Mouse (Mus musculus) hindbrain, embryonic 16.5 days (tissue): ENCODE data around the gene Rims1. TPM values are rescaled to one million over a fixed set of nuclear protein-coding genes. Genes with fewer than 3 reads are reported as not detected.
A peak's percentile ranks its signal among the peaks of the same experiment; 100 is the strongest.

Source experiments
- ATAC-seq: fragments of 200-750 bp; cut with Nextera tagmentation; 2 replicates; pipeline ENCODE4 v1.8.0; 2017; ENCODE audit warnings: moderate TSS enrichment, moderate library complexity
- H3K27ac ChIP-seq: fragments of 300-500 bp; sonication (generic); 2 replicates; pipeline ENCODE4 v1.5.1; 2014; ENCODE audit warnings: low read depth, mild to moderate bottlenecking, control low read depth, low read length, moderate library complexity
- H3K27me3 ChIP-seq: fragments of 300-500 bp; sonication (generic); replicated peaks from 2 replicates; pipeline ENCODE4 v1.6.1; 2014; ENCODE audit warnings: low read length; ENCODE audit not compliant: control insufficient read depth, insufficient read depth
- H3K36me3 ChIP-seq: fragments of 300-500 bp; sonication (generic); 2 replicates; pipeline ENCODE4 v1.6.1; 2014; ENCODE audit warnings: mild to moderate bottlenecking, low read length, moderate library complexity, mixed read lengths; ENCODE audit not compliant: control insufficient read depth, insufficient read depth
- H3K4me1 ChIP-seq: fragments of 300-500 bp; sonication (generic); 2 replicates; pipeline ENCODE4 v1.6.1; 2014; ENCODE audit warnings: low read depth, low read length; ENCODE audit not compliant: control insufficient read depth, insufficient read depth
- H3K4me2 ChIP-seq: fragments of 300-500 bp; sonication (generic); 2 replicates; pipeline ENCODE4 v1.6.1; 2014; ENCODE audit warnings: mild to moderate bottlenecking, low read length, control low read depth, moderate library complexity
- H3K4me3 ChIP-seq: fragments of 300-500 bp; sonication (generic); 2 replicates; pipeline ENCODE4 v1.5.1; 2014; ENCODE audit warnings: mild to moderate bottlenecking, low read length, control low read depth, moderate library complexity
- H3K9ac ChIP-seq: fragments of 300-500 bp; sonication (generic); 2 replicates; pipeline ENCODE4 v1.6.1; 2014; ENCODE audit warnings: low read depth, mild to moderate bottlenecking, control low read depth, low read length, moderate library complexity
- H3K9me3 ChIP-seq: fragments of 300-500 bp; sonication (generic); 2 replicates; pipeline ENCODE4 v1.6.1; 2014; ENCODE audit warnings: mild to moderate bottlenecking, low read length, moderate library complexity; ENCODE audit not compliant: control insufficient read depth
- WGBS: fragments of 180-500 bp; shearing (Covaris S2); extraction: QIAGEN DNeasy Blood & Tissue Kit; methylation state at CpG from one replicate; pipeline ENCODE4 v1.1.7; 2014; 5-methylcytosine and 5-hydroxymethylcytosine counted together
- polyA plus RNA-seq: library from polyadenylated mRNA; unstranded; fragments of >200 nt; fragmentation: Nextera tagmentation; extraction: Ambion mirVana; gene quantifications from 2 replicates; pipeline ENCODE4 v1.2.1, GENCODE M21; 2015

The Rims1 gene
- polyA plus RNA-seq, 1 experiment from 2014 or later, result 13.8 TPM

DNA sequence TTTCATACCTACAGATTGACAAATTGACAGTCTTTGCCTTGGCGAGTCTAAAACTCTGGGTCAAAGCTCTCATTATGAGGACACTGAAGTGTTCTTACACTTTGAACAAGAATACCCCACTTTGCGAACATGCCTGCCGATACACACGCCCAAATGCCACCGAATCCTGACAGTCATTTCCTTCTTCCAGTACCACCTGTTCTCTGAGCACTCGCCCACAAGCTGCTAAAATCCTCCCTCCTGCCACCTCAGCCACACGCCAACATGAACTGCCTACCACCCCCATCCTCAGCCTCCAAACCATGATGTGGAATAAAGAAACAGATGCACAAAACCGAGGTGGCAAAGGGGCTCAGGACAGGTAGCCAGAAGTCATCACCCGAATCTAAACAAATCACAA is 150.9 kb downstream of the Rims1 start:
- Histone ChIP-seq H3K27ac (no peak overlapping the region), H3K4me2 (no peak overlapping the region), H3K4me1 (no peaks in the 10 kb centered on the region), H3K36me3 (no peaks in the 10 kb centered on the region), H3K9me3 (no peaks in the 10 kb centered on the region), H3K27me3 (no peaks in the 10 kb centered on the region), H3K4me3 (no peak overlapping the region), H3K9ac (no peak overlapping the region)
- 89% methylated on average over 9 of the region's 9 CpGs for WGBS
- no peak for ATAC-seq

DNA sequence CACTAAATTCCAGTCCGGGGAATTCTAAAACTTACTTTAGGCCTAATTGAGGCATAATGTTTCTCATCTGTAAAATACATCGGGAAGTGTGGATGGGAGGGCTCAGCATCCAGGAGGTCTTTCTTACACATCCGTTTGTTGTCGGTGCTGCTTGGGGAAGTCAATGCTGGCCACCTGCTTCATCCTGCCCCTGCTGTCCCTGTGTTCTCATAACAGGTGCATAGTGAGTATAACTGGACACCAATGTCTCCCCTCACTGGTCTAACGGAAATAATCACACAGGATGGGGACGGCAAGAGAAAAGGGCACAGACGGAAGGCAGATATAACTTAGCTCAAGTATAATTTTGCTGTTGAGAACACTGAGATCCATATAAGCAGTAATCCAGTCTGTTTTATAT is 155.2 kb downstream of the Rims1 start:
- ATAC-seq, result no peak
- no peak overlapping the region for H3K9ac ChIP-seq
- no peak overlapping the region for H3K4me2 ChIP-seq
- no peaks in the 10 kb centered on the region for H3K4me1 ChIP-seq
- H3K27ac ChIP-seq, result no peak overlapping the region
- no peaks in the 10 kb centered on the region for H3K27me3 ChIP-seq
- no peaks in the 10 kb centered on the region for H3K9me3 ChIP-seq
- H3K4me3 ChIP-seq, result no peak overlapping the region
- WGBS, result 77% methylated on average over 7 of the region's 7 CpGs
- H3K36me3 ChIP-seq, result no peaks in the 10 kb centered on the region

DNA sequence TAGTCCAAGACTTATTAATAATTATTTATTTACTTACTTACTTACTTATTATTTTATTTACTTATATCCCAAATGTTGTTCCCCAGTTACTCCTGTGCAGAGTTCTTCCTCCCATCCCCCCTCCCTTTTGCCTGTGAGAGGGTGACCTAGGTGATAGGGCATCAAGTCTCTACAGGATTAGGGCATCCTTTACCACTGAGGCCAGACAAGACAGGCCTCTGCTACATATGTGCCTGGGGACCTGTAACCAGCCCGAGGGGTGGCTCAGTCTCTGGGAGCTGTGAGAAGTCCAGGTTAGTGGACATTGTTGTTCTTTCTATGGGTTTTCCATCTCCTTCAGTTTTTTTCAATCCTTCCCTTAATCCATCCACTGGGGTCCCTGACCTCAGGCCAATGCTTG is 156.4 kb downstream of the Rims1 start:
- Histone ChIP-seq H3K9me3 (no peaks in the 10 kb centered on the region), H3K4me1 (no peaks in the 10 kb centered on the region), H3K27ac (no peak overlapping the region), H3K4me3 (no peak overlapping the region), H3K4me2 (no peak overlapping the region), H3K9ac (no peak overlapping the region), H3K27me3 (no peaks in the 10 kb centered on the region), H3K36me3 (no peaks in the 10 kb centered on the region)
- 81% methylated on average over 1 of the region's 1 CpGs for WGBS
- ATAC-seq, result no peak

DNA sequence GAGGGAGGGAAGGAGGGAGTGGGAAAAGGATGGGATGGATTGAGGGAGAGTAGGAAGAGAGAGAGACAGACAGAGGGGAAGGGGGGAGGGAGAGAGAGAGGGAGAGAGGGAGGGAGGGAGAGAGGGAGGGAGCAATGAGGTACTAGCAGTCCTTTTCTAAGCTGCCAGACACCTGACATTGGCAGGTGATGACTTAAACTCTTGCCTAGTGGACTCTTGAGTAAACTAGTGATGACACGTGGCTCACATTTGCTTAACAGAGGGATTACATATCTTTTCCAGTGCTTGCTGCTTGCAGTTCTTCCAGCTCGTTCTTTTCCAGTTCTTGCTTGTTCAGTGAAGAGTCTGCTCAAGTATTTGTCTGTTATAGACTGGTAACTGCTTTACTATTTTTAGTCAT is 160.5 kb downstream of the Rims1 start:
- no peaks in the 10 kb centered on the region for H3K9me3 ChIP-seq
- 45% methylated on average over 2 of the region's 2 CpGs for WGBS
- ATAC-seq, result no peak
- no peaks in the 10 kb centered on the region for H3K36me3 ChIP-seq
- H3K9ac ChIP-seq, result no peak overlapping the region
- no peaks in the 10 kb centered on the region for H3K4me1 ChIP-seq
- H3K4me3 ChIP-seq, result no peak overlapping the region
- H3K27ac ChIP-seq, result no peak overlapping the region
- no peaks in the 10 kb centered on the region for H3K27me3 ChIP-seq
- H3K4me2 ChIP-seq, result no peak overlapping the region

DNA sequence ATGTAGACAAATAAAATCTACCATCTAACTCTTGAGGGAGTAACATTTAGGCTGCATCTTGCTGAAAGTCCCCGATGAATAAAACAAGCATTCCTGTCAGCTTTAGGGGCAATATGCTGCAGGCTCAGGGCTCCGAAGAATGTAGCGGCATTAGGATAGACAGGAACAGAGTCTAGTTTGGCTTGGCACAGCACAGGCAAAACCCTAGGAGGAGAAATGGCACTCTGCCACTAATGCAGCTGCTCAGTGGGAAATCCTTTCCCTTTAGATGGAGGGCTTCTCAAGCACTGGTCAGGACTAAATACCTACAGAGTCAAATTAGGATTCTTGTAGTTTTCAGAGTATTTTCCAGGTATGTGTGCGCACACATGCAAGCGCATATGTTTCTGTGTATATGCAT is 165.2 kb downstream of the Rims1 start:
- no peaks in the 10 kb centered on the region for H3K9me3 ChIP-seq
- WGBS, result 67% methylated on average over 5 of the region's 5 CpGs
- no peaks in the 10 kb centered on the region for H3K4me1 ChIP-seq
- H3K27me3 ChIP-seq, result no peaks in the 10 kb centered on the region
- no peak overlapping the region for H3K9ac ChIP-seq
- no peak overlapping the region for H3K27ac ChIP-seq
- peak; percentile 76 for ATAC-seq
- no peak overlapping the region for H3K4me3 ChIP-seq
- no peaks in the 10 kb centered on the region for H3K36me3 ChIP-seq
- H3K4me2 ChIP-seq, result no peak overlapping the region

DNA sequence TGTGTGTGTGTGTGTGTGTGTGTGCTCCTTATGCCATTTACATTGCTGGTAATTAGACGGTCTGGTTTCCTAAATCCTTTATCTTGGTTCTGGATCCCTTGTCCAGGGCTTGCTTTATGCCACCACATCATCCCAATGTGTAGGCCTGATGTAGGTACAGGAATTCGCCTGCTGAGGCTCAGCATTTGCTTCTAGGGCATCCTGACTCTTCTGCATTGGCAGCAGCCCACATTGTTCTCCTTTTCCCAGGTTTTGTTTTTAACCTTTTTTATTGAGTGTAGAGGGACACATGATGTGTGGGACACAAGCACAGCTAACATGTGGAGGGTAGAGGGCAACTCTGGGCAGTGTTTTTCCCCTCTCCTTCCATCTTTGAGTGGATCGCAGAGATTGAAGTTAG is 166.1 kb downstream of the Rims1 start:
- Histone ChIP-seq H3K36me3 (no peaks in the 10 kb centered on the region), H3K4me2 (no peak overlapping the region), H3K27me3 (no peaks in the 10 kb centered on the region), H3K4me1 (no peaks in the 10 kb centered on the region), H3K27ac (no peak overlapping the region), H3K4me3 (no peak overlapping the region), H3K9me3 (no peaks in the 10 kb centered on the region), H3K9ac (no peak overlapping the region)
- no peak for ATAC-seq
- WGBS, result 77% methylated on average over 3 of the region's 3 CpGs

DNA sequence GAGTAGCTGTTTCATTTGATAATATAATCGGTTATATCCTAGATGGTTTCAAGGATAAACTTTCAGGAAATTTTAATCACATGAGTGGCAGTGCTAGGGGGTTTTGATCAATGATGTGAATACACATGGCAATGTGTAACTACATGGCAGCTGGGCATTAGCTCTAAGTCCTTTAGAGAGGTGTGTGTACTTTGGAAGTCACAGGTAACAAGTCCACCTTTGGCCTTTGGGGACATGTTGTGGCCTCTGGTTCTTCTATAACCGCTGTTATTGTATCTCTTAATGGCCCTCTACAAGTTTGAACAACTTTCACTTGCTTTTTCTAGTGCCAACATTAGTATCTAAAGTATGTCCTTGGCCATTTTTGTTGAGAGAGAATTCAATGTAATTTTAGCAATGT is 171.9 kb downstream of the Rims1 start:
- no peaks in the 10 kb centered on the region for H3K36me3 ChIP-seq
- no peaks in the 10 kb centered on the region for H3K27me3 ChIP-seq
- 87% methylated on average over 2 of the region's 2 CpGs for WGBS
- H3K27ac ChIP-seq, result no peak overlapping the region
- no peak overlapping the region for H3K4me2 ChIP-seq
- H3K9ac ChIP-seq, result no peak overlapping the region
- ATAC-seq, result no peak
- H3K9me3 ChIP-seq, result no peaks in the 10 kb centered on the region
- no peak overlapping the region for H3K4me3 ChIP-seq
- no peaks in the 10 kb centered on the region for H3K4me1 ChIP-seq

DNA sequence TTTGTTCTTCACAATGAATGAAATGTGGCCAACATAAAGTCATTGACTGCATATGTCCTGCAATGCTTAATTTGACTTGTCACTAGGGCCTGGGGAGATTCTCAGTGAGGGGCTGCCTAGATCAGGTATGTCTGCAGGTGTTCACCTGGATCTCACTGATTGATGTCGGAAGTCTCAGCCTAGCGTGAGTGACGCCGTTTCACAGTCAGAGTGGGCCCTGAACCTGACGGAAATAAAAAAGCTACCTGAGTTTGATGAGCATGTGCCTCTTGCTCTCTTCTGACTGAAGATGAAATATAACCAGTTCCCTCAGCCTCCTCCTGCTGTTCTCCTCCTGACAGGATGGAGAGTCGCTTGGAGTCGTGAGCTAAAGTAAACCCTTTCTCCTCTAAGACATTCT is 173.2 kb downstream of the Rims1 start:
- no peaks in the 10 kb centered on the region for H3K9me3 ChIP-seq
- no peak overlapping the region for H3K4me3 ChIP-seq
- H3K4me2 ChIP-seq, result no peak overlapping the region
- no peaks in the 10 kb centered on the region for H3K27me3 ChIP-seq
- H3K9ac ChIP-seq, result no peak overlapping the region
- H3K36me3 ChIP-seq, result no peaks in the 10 kb centered on the region
- no peak overlapping the region for H3K27ac ChIP-seq
- peak; percentile 54 for ATAC-seq
- WGBS, result 78% methylated on average over 7 of the region's 7 CpGs
- no peaks in the 10 kb centered on the region for H3K4me1 ChIP-seq

- Histone ChIP-seq H3K9me3 (no peaks in the 10 kb centered on the region), H3K27ac (no peak overlapping the region), H3K9ac (no peak overlapping the region), H3K4me2 (no peak overlapping the region), H3K4me3 (no peak overlapping the region), H3K27me3 (no peaks in the 10 kb centered on the region), H3K36me3 (no peaks in the 10 kb centered on the region), H3K4me1 (no peaks in the 10 kb centered on the region)
- peak; percentile 49; the same call in 1 of the 2 replicates for ATAC-seq
- 79% methylated on average over 6 of the region's 6 CpGs for WGBS
Observed at GRCm38 (mm10) chr1:22631991-22632390, 173.8 kb downstream of the Rims1 start.

DNA sequence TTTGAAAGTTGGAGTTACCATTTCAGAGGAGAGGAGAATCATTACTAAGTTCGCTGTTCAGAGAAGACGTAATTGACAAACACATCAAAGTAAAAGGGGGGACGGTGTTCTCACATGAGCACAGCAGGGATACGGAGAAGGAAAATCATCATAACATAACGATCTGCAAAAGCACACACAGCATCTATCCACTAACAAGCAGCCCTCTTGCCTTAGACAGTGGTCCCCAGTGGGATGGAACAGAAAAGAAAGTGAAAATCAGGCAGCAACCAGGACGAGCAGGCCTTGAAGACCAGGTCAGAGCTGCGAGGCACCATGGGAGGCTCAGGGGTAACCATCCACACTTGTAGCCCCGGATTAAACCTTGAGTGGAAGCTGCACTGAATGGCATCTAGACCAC is 176.8 kb downstream of the Rims1 start:
- H3K36me3 ChIP-seq, result no peaks in the 10 kb centered on the region
- H3K4me2 ChIP-seq, result no peak overlapping the region
- no peaks in the 10 kb centered on the region for H3K27me3 ChIP-seq
- H3K4me1 ChIP-seq, result no peaks in the 10 kb centered on the region
- no peak overlapping the region for H3K9ac ChIP-seq
- H3K4me3 ChIP-seq, result no peak overlapping the region
- H3K27ac ChIP-seq, result no peak overlapping the region
- ATAC-seq, result no peak
- 74% methylated on average over 8 of the region's 8 CpGs for WGBS
- no peaks in the 10 kb centered on the region for H3K9me3 ChIP-seq
